Mouse (Mus musculus): ENCODE measurements at regions not wholly inside any gene's neighbourhood (a gene's known extent, or its start where the extent isn't known, plus 50 kb on each side); places are given as distances from the start of the nearest gene placed in this dataset.

GRCm38 (mm10) chr15:17831987-17832386 lies 986.8 kb upstream of the Cdh10 start:
- DNase-seq (ENCODE audit: low spot score) (no peak), ATAC-seq (ENCODE audit: insufficient read depth, low FRiP score, low TSS enrichment) (no peak)
- H3K4me1 ChIP-seq (ENCODE audit: control insufficient read depth, insufficient read depth, low read length), result no peaks in the 10 kb centered on the region
- WGBS, result 91% methylated on average over 2 of the region's 2 CpGs
- no peaks in the 10 kb centered on the region for H3K27me3 ChIP-seq (ENCODE audit: control insufficient read depth, insufficient read depth, low read length)
- no peak overlapping the region for H3K9ac ChIP-seq (ENCODE audit: low read length)
- H3K4me2 ChIP-seq (ENCODE audit: low read depth), result no peak overlapping the region
- H3K36me3 ChIP-seq (ENCODE audit: control insufficient read depth, insufficient read depth, low read length), result no peaks in the 10 kb centered on the region
- H3K27ac ChIP-seq (ENCODE audit: low read depth, low read length), result no peak overlapping the region
- H3K9me3 ChIP-seq (ENCODE audit: control insufficient read depth, low read length), result no peaks in the 10 kb centered on the region
- no peak overlapping the region for H3K4me3 ChIP-seq (ENCODE audit: low read depth, low read length)

- Histone ChIP-seq H3K9me3 (ENCODE audit: control insufficient read depth, low read length) (no peaks in the 10 kb centered on the region), H3K4me2 (ENCODE audit: low read depth) (no peak overlapping the region), H3K4me1 (ENCODE audit: control insufficient read depth, insufficient read depth, low read length) (no peaks in the 10 kb centered on the region), H3K9ac (ENCODE audit: low read length) (no peak overlapping the region), H3K4me3 (ENCODE audit: low read depth, low read length) (no peak overlapping the region), H3K36me3 (ENCODE audit: control insufficient read depth, insufficient read depth, low read length) (no peaks in the 10 kb centered on the region), H3K27me3 (ENCODE audit: control insufficient read depth, insufficient read depth, low read length) (no peaks in the 10 kb centered on the region), H3K27ac (ENCODE audit: low read depth, low read length) (no peak overlapping the region)
- ATAC-seq (ENCODE audit: insufficient read depth, low FRiP score, low TSS enrichment) (no peak), DNase-seq (ENCODE audit: low spot score) (no peak)
- WGBS, result 87% methylated on average over 2 of the region's 2 CpGs
Observed at GRCm38 (mm10) chr15:17880168-17880567, 938.6 kb upstream of the Cdh10 start.

GRCm38 (mm10) chr15:17889309-17889708 lies 929.4 kb upstream of the Cdh10 start:
- WGBS, result 86% methylated on average over 1 of the region's 1 CpGs

GRCm38 (mm10) chr15:17900026-17900425 lies 918.7 kb upstream of the Cdh10 start:
- Histone ChIP-seq H3K4me1 (ENCODE audit: control insufficient read depth, insufficient read depth, low read length) (no peaks in the 10 kb centered on the region), H3K27ac (ENCODE audit: low read depth, low read length) (no peak overlapping the region), H3K9me3 (ENCODE audit: control insufficient read depth, low read length) (no peaks in the 10 kb centered on the region), H3K9ac (ENCODE audit: low read length) (no peak overlapping the region), H3K27me3 (ENCODE audit: control insufficient read depth, insufficient read depth, low read length) (no peaks in the 10 kb centered on the region), H3K36me3 (ENCODE audit: control insufficient read depth, insufficient read depth, low read length) (no peaks in the 10 kb centered on the region), H3K4me2 (ENCODE audit: low read depth) (no peak overlapping the region), H3K4me3 (ENCODE audit: low read depth, low read length) (no peak overlapping the region)
- WGBS, result 92% methylated on average over 1 of the region's 1 CpGs
- ATAC-seq (ENCODE audit: insufficient read depth, low FRiP score, low TSS enrichment), result no peak
- DNase-seq (ENCODE audit: low spot score), result no peak

More at GRCm38 (mm10) chr15:17889309-17889708, 929.4 kb upstream of the Cdh10 start:
- no peak overlapping the region for H3K27ac ChIP-seq (ENCODE audit: low read depth, low read length)
- H3K27me3 ChIP-seq (ENCODE audit: control insufficient read depth, insufficient read depth, low read length), result no peaks in the 10 kb centered on the region
- no peaks in the 10 kb centered on the region for H3K4me1 ChIP-seq (ENCODE audit: control insufficient read depth, insufficient read depth, low read length)
- H3K9me3 ChIP-seq (ENCODE audit: control insufficient read depth, low read length), result no peaks in the 10 kb centered on the region
- no peak overlapping the region for H3K4me2 ChIP-seq (ENCODE audit: low read depth)
- H3K36me3 ChIP-seq (ENCODE audit: control insufficient read depth, insufficient read depth, low read length), result no peaks in the 10 kb centered on the region
- DNase-seq (ENCODE audit: low spot score) (no peak), ATAC-seq (ENCODE audit: insufficient read depth, low FRiP score, low TSS enrichment) (no peak)
- no peak overlapping the region for H3K9ac ChIP-seq (ENCODE audit: low read length)
- H3K4me3 ChIP-seq (ENCODE audit: low read depth, low read length), result no peak overlapping the region

- Histone ChIP-seq H3K4me3 (ENCODE audit: low read depth, low read length) (no peak overlapping the region), H3K4me1 (ENCODE audit: control insufficient read depth, insufficient read depth, low read length) (no peaks in the 10 kb centered on the region), H3K27ac (ENCODE audit: low read depth, low read length) (no peak overlapping the region), H3K4me2 (ENCODE audit: low read depth) (no peak overlapping the region), H3K27me3 (ENCODE audit: control insufficient read depth, insufficient read depth, low read length) (no peaks in the 10 kb centered on the region), H3K9ac (ENCODE audit: low read length) (no peak overlapping the region), H3K36me3 (ENCODE audit: control insufficient read depth, insufficient read depth, low read length) (no peaks in the 10 kb centered on the region), H3K9me3 (ENCODE audit: control insufficient read depth, low read length) (no peaks in the 10 kb centered on the region)
- ATAC-seq (ENCODE audit: insufficient read depth, low FRiP score, low TSS enrichment) (no peak), DNase-seq (ENCODE audit: low spot score) (no peak)
- 91% methylated on average over 2 of the region's 2 CpGs for WGBS
Observed at GRCm38 (mm10) chr15:17912241-17912640, 906.5 kb upstream of the Cdh10 start.

- Histone ChIP-seq H3K27ac (ENCODE audit: low read depth, low read length) (no peak overlapping the region), H3K27me3 (ENCODE audit: control insufficient read depth, insufficient read depth, low read length) (no peaks in the 10 kb centered on the region), H3K4me2 (ENCODE audit: low read depth) (no peak overlapping the region), H3K36me3 (ENCODE audit: control insufficient read depth, insufficient read depth, low read length) (no peaks in the 10 kb centered on the region), H3K9me3 (ENCODE audit: control insufficient read depth, low read length) (no peaks in the 10 kb centered on the region), H3K9ac (ENCODE audit: low read length) (no peak overlapping the region), H3K4me3 (ENCODE audit: low read depth, low read length) (no peak overlapping the region), H3K4me1 (ENCODE audit: control insufficient read depth, insufficient read depth, low read length) (no peaks in the 10 kb centered on the region)
- ATAC-seq (ENCODE audit: insufficient read depth, low FRiP score, low TSS enrichment) (no peak), DNase-seq (ENCODE audit: low spot score) (no peak)
- 76% methylated on average over 3 of the region's 3 CpGs for WGBS
Observed at GRCm38 (mm10) chr15:17932573-17932972, 886.2 kb upstream of the Cdh10 start.

- 93% methylated on average over 15 of the region's 15 CpGs for WGBS
- Histone ChIP-seq H3K27ac (ENCODE audit: low read depth, low read length) (no peak overlapping the region), H3K9me3 (ENCODE audit: control insufficient read depth, low read length) (no peaks in the 10 kb centered on the region), H3K36me3 (ENCODE audit: control insufficient read depth, insufficient read depth, low read length) (no peaks in the 10 kb centered on the region), H3K4me3 (ENCODE audit: low read depth, low read length) (no peak overlapping the region), H3K4me1 (ENCODE audit: control insufficient read depth, insufficient read depth, low read length) (no peaks in the 10 kb centered on the region), H3K27me3 (ENCODE audit: control insufficient read depth, insufficient read depth, low read length) (no peaks in the 10 kb centered on the region), H3K4me2 (ENCODE audit: low read depth) (no peak overlapping the region), H3K9ac (ENCODE audit: low read length) (no peak overlapping the region)
- ATAC-seq (ENCODE audit: insufficient read depth, low FRiP score, low TSS enrichment) (no peak), DNase-seq (ENCODE audit: low spot score) (no peak)
Observed at GRCm38 (mm10) chr15:17933875-17934274, 884.9 kb upstream of the Cdh10 start.

- Histone ChIP-seq H3K9me3 (ENCODE audit: control insufficient read depth, low read length) (no peaks in the 10 kb centered on the region), H3K27me3 (ENCODE audit: control insufficient read depth, insufficient read depth, low read length) (no peaks in the 10 kb centered on the region), H3K4me1 (ENCODE audit: control insufficient read depth, insufficient read depth, low read length) (no peaks in the 10 kb centered on the region), H3K4me2 (ENCODE audit: low read depth) (no peak overlapping the region), H3K4me3 (ENCODE audit: low read depth, low read length) (no peak overlapping the region), H3K27ac (ENCODE audit: low read depth, low read length) (no peak overlapping the region), H3K9ac (ENCODE audit: low read length) (no peak overlapping the region), H3K36me3 (ENCODE audit: control insufficient read depth, insufficient read depth, low read length) (no peaks in the 10 kb centered on the region)
- DNase-seq (ENCODE audit: low spot score), result no peak
- WGBS, result 89% methylated on average over 1 of the region's 1 CpGs
- ATAC-seq (ENCODE audit: insufficient read depth, low FRiP score, low TSS enrichment), result no peak
Observed at GRCm38 (mm10) chr15:17935473-17935872, 883.3 kb upstream of the Cdh10 start.

- no peak overlapping the region for H3K4me2 ChIP-seq (ENCODE audit: low read depth)
- H3K36me3 ChIP-seq (ENCODE audit: control insufficient read depth, insufficient read depth, low read length), result no peaks in the 10 kb centered on the region
- no peaks in the 10 kb centered on the region for H3K4me1 ChIP-seq (ENCODE audit: control insufficient read depth, insufficient read depth, low read length)
- H3K4me3 ChIP-seq (ENCODE audit: low read depth, low read length), result no peak overlapping the region
- H3K9ac ChIP-seq (ENCODE audit: low read length), result no peak overlapping the region
- 96% methylated on average over 1 of the region's 1 CpGs for WGBS
- H3K9me3 ChIP-seq (ENCODE audit: control insufficient read depth, low read length), result no peaks in the 10 kb centered on the region
- DNase-seq (ENCODE audit: low spot score) (no peak), ATAC-seq (ENCODE audit: insufficient read depth, low FRiP score, low TSS enrichment) (no peak)
- H3K27ac ChIP-seq (ENCODE audit: low read depth, low read length), result no peak overlapping the region
- no peaks in the 10 kb centered on the region for H3K27me3 ChIP-seq (ENCODE audit: control insufficient read depth, insufficient read depth, low read length)
Observed at GRCm38 (mm10) chr15:17962778-17963177, 856.0 kb upstream of the Cdh10 start.
